Mouse (Mus musculus): ENCODE data around the gene Tmod2. TPM values are rescaled to one million over a fixed set of nuclear protein-coding genes. Genes with fewer than 3 reads are reported as not detected.

The Tmod2 gene
- polyA plus RNA-seq, 1 experiment = 0.27 TPM

DNA sequence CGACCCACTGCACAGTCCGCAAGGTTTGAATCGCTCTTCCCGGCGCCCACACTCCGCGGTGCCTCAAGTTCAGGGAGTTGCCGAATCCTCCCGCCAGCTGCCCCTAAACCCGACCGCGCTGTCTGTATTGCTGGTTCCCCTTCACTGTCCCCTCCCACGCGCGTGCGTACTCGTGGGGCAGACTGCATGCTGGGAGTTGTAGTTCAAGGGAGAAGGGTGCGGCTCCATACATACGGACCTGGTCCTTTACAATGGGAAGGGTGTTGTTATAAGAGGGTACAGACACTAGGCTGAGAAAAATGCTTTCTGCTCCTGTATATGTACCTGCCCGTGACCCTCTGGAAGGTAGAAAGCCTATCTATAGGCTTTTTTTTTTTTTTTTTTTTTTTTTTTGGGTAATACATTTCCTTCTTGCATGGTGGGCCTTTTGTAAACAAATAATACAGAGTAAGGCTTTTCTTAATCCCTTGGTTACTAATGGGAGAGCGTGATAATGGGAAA, 51.6 kb downstream of the Tmod2 start, which contains the start of gene Tmod3:
Gene Tmod3, minus strand, starts transcription at position 146 of the 501 bp plus-strand sequence.
- H3K79me2 ChIP-seq (ENCODE audit: control insufficient read depth, insufficient read depth) = peaks cover 36% of the 10 kb centered on the region
- H3K36me3 ChIP-seq (ENCODE audit: control insufficient read depth, insufficient read depth) = no peaks in the 10 kb centered on the region
- TF ChIP-seq USF1 (IDR thresholded peaks at IDR 0.05; ENCODE audit: low read depth) = no peak
- no peak for TF ChIP-seq CEBPB (IDR thresholded peaks at IDR 0.05; ENCODE audit: low read depth)
- TF ChIP-seq MAX (IDR thresholded peaks at IDR 0.05) = no peak
- TF ChIP-seq MYOD1 (IDR thresholded peaks at IDR 0.05; ENCODE audit: control insufficient read depth, insufficient read length, low read depth) = no peak
- no peak for TF ChIP-seq FOSL1 (IDR thresholded peaks at IDR 0.05; ENCODE audit: insufficient read depth, low read length, poor library complexity, severe bottlenecking)
- no peak for TF ChIP-seq CTCF (IDR thresholded peaks at IDR 0.05; ENCODE audit: control insufficient read depth, insufficient read depth, insufficient read length)
- no peak for TF ChIP-seq MYOG (IDR thresholded peaks at IDR 0.05; ENCODE audit: control insufficient read depth, extremely low read depth, insufficient read length)
- peaks cover 22% of the 10 kb centered on the region for H3K79me3 ChIP-seq (ENCODE audit: low read depth)
- H3ac ChIP-seq (ENCODE audit: control insufficient read depth, insufficient read length, low read depth) = peak within 1 kb of the TSS; percentile 77
- peak within 1 kb of the TSS; percentile 53 for H3K4me3 ChIP-seq (ENCODE audit: insufficient read depth, poor library complexity, severe bottlenecking)
- H3K27me3 ChIP-seq (ENCODE audit: control insufficient read depth, insufficient read depth, insufficient read length) = no peaks in the 10 kb centered on the region

DNA sequence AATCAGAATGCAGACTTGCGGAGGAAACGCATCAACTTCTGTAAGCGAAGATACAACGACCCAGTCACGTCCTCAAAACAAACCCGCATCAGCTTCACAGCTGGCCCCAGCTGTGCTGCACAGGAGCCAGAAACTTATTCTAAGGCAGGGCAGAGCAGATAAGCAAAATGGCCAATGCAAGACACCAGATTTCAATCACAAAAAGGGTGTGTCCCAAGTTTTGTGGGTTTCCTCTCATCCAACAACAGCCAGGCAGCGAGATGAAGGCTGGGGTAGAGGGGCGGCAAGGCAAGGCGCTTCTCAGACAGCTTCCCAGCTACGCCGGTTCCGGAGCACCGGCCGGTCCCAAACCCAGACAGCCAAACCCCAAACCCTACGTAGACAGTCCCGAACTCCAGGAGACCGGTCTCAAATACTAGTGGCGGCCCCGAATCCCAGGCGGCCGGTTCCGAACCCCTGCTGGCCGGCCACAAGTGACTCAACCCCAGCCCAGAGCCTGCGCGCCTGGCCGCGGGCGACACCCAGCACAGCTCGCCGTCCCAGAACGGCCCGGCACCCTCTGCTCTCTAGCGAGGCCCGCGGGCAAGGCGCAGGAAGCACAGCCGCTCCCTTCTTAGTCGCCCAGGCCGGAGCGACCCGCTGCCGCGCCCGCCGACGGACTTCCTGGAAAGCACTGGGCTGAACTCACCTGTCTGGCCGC, 52.2 kb downstream of the Tmod2 start:
- peaks cover 23% of the 10 kb centered on the region for H3K79me3 ChIP-seq (ENCODE audit: low read depth)
- no peaks in the 10 kb centered on the region for H3K36me3 ChIP-seq (ENCODE audit: control insufficient read depth, insufficient read depth)
- peak overlapping the region; percentile 77 for H3ac ChIP-seq (ENCODE audit: control insufficient read depth, insufficient read length, low read depth)
- H3K27me3 ChIP-seq (ENCODE audit: control insufficient read depth, insufficient read depth, insufficient read length) = no peaks in the 10 kb centered on the region
- TF ChIP-seq MYOD1 (IDR thresholded peaks at IDR 0.05; ENCODE audit: control insufficient read depth, insufficient read length, low read depth) = no peak
- TF ChIP-seq MAX (IDR thresholded peaks at IDR 0.05) = no peak
- TF ChIP-seq MYOG (IDR thresholded peaks at IDR 0.05; ENCODE audit: control insufficient read depth, extremely low read depth, insufficient read length) = no peak
- TF ChIP-seq USF1 (IDR thresholded peaks at IDR 0.05; ENCODE audit: low read depth) = no peak
- TF ChIP-seq FOSL1 (IDR thresholded peaks at IDR 0.05; ENCODE audit: insufficient read depth, low read length, poor library complexity, severe bottlenecking) = no peak
- no peak for TF ChIP-seq CEBPB (IDR thresholded peaks at IDR 0.05; ENCODE audit: low read depth)
- TF ChIP-seq CTCF (IDR thresholded peaks at IDR 0.05; ENCODE audit: control insufficient read depth, insufficient read depth, insufficient read length) = no peak
- H3K79me2 ChIP-seq (ENCODE audit: control insufficient read depth, insufficient read depth) = peaks cover 42% of the 10 kb centered on the region
- peak overlapping the region; percentile 53 for H3K4me3 ChIP-seq (ENCODE audit: insufficient read depth, poor library complexity, severe bottlenecking)

DNA sequence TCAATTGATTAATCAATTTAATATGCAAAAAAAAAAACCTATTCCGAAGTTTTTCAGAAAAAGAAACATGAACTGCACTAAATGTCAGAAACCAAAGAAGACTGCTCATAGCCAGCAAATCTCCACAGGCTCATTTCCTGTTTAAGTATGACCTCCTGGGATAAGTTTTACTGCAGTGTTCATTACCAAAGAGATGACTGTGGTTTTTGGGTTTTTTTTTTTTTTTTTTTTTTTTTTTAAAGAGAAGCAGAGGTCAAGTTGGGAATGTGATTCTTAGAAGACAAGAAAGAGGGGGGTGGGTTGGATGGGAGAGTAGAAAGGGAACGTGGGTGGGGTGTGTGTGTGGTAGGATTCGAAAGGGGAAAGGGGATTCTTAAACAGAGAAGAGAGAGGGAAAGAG, 52.8 kb downstream of the Tmod2 start:
- no peaks in the 10 kb centered on the region for H3K36me3 ChIP-seq (ENCODE audit: control insufficient read depth, insufficient read depth)
- H3K27me3 ChIP-seq (ENCODE audit: control insufficient read depth, insufficient read depth, insufficient read length) = no peaks in the 10 kb centered on the region
- TF ChIP-seq MYOG (IDR thresholded peaks at IDR 0.05; ENCODE audit: control insufficient read depth, extremely low read depth, insufficient read length) (no peak), CEBPB (IDR thresholded peaks at IDR 0.05; ENCODE audit: low read depth) (no peak), MYOD1 (IDR thresholded peaks at IDR 0.05; ENCODE audit: control insufficient read depth, insufficient read length, low read depth) (no peak), FOSL1 (IDR thresholded peaks at IDR 0.05; ENCODE audit: insufficient read depth, low read length, poor library complexity, severe bottlenecking) (no peak), USF1 (IDR thresholded peaks at IDR 0.05; ENCODE audit: low read depth) (no peak), MAX (IDR thresholded peaks at IDR 0.05) (no peak), CTCF (IDR thresholded peaks at IDR 0.05; ENCODE audit: control insufficient read depth, insufficient read depth, insufficient read length) (no peak)
- peaks cover 28% of the 10 kb centered on the region for H3K79me3 ChIP-seq (ENCODE audit: low read depth)
- peaks cover 48% of the 10 kb centered on the region for H3K79me2 ChIP-seq (ENCODE audit: control insufficient read depth, insufficient read depth)
- H3K4me3 ChIP-seq (ENCODE audit: insufficient read depth, poor library complexity, severe bottlenecking) = peak overlapping the region; percentile 53
- no peak overlapping the region for H3ac ChIP-seq (ENCODE audit: control insufficient read depth, insufficient read length, low read depth)

DNA sequence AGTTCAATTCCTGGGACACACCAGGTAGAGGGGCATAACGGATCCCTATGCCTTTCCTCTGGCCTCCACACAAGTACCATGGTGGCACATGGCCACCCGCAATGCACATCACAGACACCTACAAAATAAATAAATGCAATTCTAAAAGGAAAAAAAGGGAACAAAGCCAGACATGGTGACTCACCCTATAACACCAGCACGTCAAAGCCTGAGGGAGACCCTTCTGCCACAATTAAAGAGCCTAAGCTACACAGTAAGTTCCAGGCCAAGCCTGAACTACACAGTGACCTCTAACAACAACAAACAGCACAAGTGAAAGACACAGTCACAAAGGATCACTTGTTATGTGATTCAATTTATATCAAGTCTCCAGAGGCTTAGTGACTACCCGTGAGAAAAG, 57.4 kb downstream of the Tmod2 start:
- no peak for TF ChIP-seq MYOD1 (IDR thresholded peaks at IDR 0.05; ENCODE audit: control insufficient read depth, insufficient read length, low read depth)
- no peak for TF ChIP-seq USF1 (IDR thresholded peaks at IDR 0.05; ENCODE audit: low read depth)
- TF ChIP-seq FOSL1 (IDR thresholded peaks at IDR 0.05; ENCODE audit: insufficient read depth, low read length, poor library complexity, severe bottlenecking) = no peak
- no peak for TF ChIP-seq CTCF (IDR thresholded peaks at IDR 0.05; ENCODE audit: control insufficient read depth, insufficient read depth, insufficient read length)
- TF ChIP-seq MAX (IDR thresholded peaks at IDR 0.05) = no peak
- no peak for TF ChIP-seq MYOG (IDR thresholded peaks at IDR 0.05; ENCODE audit: control insufficient read depth, extremely low read depth, insufficient read length)
- no peak for TF ChIP-seq CEBPB (IDR thresholded peaks at IDR 0.05; ENCODE audit: low read depth)
- Histone ChIP-seq H3ac (ENCODE audit: control insufficient read depth, insufficient read length, low read depth) (no peak overlapping the region), H3K27me3 (ENCODE audit: control insufficient read depth, insufficient read depth, insufficient read length) (no peaks in the 10 kb centered on the region)

DNA sequence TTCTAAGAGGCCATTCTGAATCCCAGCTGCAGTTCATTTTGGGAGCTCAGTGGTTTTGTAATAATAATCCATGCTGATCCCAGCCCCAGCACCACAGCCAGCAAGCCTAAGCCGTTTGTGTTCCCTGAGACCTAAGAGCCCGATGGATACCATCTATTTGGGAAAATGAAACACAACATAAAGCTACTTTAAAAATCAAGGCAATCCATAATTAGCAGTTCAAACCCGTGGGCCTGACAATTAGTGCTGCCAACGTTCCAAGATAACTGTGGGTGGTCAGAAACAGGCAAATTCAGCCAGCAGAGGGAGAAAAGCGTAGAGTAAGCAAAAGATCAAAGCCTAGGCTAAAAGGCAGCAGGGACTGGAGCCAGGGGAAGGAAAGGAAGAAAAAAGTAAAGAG, 59.8 kb downstream of the Tmod2 start:
- H3K79me3 ChIP-seq (ENCODE audit: low read depth) = peaks cover 45% of the 10 kb centered on the region
- no peaks in the 10 kb centered on the region for H3K36me3 ChIP-seq (ENCODE audit: control insufficient read depth, insufficient read depth)
- TF ChIP-seq MYOG (IDR thresholded peaks at IDR 0.05; ENCODE audit: control insufficient read depth, extremely low read depth, insufficient read length) (no peak), MYOD1 (IDR thresholded peaks at IDR 0.05; ENCODE audit: control insufficient read depth, insufficient read length, low read depth) (no peak), MAX (IDR thresholded peaks at IDR 0.05) (no peak), FOSL1 (IDR thresholded peaks at IDR 0.05; ENCODE audit: insufficient read depth, low read length, poor library complexity, severe bottlenecking) (no peak), CEBPB (IDR thresholded peaks at IDR 0.05; ENCODE audit: low read depth) (no peak), USF1 (IDR thresholded peaks at IDR 0.05; ENCODE audit: low read depth) (no peak), CTCF (IDR thresholded peaks at IDR 0.05; ENCODE audit: control insufficient read depth, insufficient read depth, insufficient read length) (no peak)
- H3ac ChIP-seq (ENCODE audit: control insufficient read depth, insufficient read length, low read depth) = no peak overlapping the region
- H3K79me2 ChIP-seq (ENCODE audit: control insufficient read depth, insufficient read depth) = peaks cover 91% of the 10 kb centered on the region
- H3K27me3 ChIP-seq (ENCODE audit: control insufficient read depth, insufficient read depth, insufficient read length) = no peaks in the 10 kb centered on the region
- H3K4me3 ChIP-seq (ENCODE audit: insufficient read depth, poor library complexity, severe bottlenecking) = no peak overlapping the region

More for the DNA sequence above, 57.4 kb downstream of the Tmod2 start:
- H3K36me3 ChIP-seq (ENCODE audit: control insufficient read depth, insufficient read depth) = no peaks in the 10 kb centered on the region
- no peak overlapping the region for H3K4me3 ChIP-seq (ENCODE audit: insufficient read depth, poor library complexity, severe bottlenecking)
- H3K79me2 ChIP-seq (ENCODE audit: control insufficient read depth, insufficient read depth) = peaks cover 93% of the 10 kb centered on the region
- H3K79me3 ChIP-seq (ENCODE audit: low read depth) = peaks cover 54% of the 10 kb centered on the region

Data from C2C12 (cell line).